Mouse (Mus musculus) adrenal gland, adult 8-10 months (tissue): ENCODE data around the gene Hace1. TPM values are rescaled to one million over a fixed set of nuclear protein-coding genes. Genes with fewer than 3 reads are reported as not detected.

ENCODE experiments used
- DNase-seq: peaks from one replicate; pipeline ENCODE4 v3.0.0; 2022
- microRNA-seq, 2 experiments: library from miRNA; unstranded; fragments of <30 nt; microRNA quantifications; one replicate each; pipeline ENCODE4 v1.2.0; 2022
- total RNA-seq, 4 experiments: library from RNA; stranded (reverse); gene quantifications; 2 replicates each; pipeline ENCODE4 v1.2.4; 2022

The Hace1 gene
- total RNA-seq, 4 experiments from 2014 or later = 10.3 to 11.8 (median 10.8) TPM

GRCm38 (mm10) chr10:45706849-45707248, 129.2 kb downstream of the Hace1 start:
- DNase-seq = no peak

- DNase-seq = no peak
Observed at GRCm38 (mm10) chr10:45710848-45711247, 133.2 kb downstream of the Hace1 start.

GRCm38 (mm10) chr10:45711348-45711747, 133.7 kb downstream of the Hace1 start:
- no peak for DNase-seq

Small RNA genes lying within 50 kb of the gene (microRNA-seq; reads per million reads assigned to microRNA genes)
- gene Gm27731 = 0 reads per million in 2 experiments

Other genes with a start within 250 kb of the Hace1 start
- gene Bves, start 242.1 kb upstream of the Hace1 start, total RNA-seq = under 1 TPM in 3 of 4 experiments, not detected in 1; 0.09 to 0.42 (median 0.12) TPM
- under 1 TPM in 1 of 4 experiments, not detected in 3; 0.06 TPM for gene Lin28b, start 91.4 kb upstream of the Hace1 start, total RNA-seq